8 mouse cellular contexts compared by ENCODE assay signal in the genomic region with DNA sequence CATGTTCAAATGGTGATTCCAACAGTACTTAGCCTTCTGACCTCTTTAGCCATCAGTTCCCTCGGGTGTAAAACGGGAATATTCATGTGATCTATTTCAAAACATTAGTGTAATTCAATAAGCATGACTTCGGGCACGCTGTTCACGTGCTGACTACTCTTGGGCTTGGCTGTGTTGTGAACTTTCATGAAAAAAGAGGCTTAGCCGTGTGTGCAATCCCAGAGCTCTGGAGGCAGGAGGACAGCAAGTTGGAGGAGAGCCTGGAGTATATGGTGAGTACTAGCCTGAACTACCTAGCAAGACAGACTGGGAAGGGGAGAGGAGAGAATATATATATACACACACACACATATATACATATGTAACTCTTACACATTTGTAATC. TPM values are rescaled to one million over a fixed set of nuclear protein-coding genes. Genes with fewer than 3 reads are reported as not detected.
DNase-seq lines count a peak whose midpoint lies in the region; ATAC-seq and TF ChIP-seq lines count a peak whose summit lies in the region.

No protein-coding gene starts in this region.

- peak overlapping the region; percentile 26 for H3K4me3 ChIP-seq in spleen, adult 2 months (ENCODE audit: extremely low read depth, insufficient read depth, insufficient read length)
- H3K4me3 ChIP-seq in erythroblast, embryonic 14.5 days (replicated peaks), result peak overlapping the region; percentile 79
- H3K4me3 ChIP-seq in liver, embryonic 12.5 days, result peak overlapping the region; percentile 98
- no peak overlapping the region for H3K4me3 ChIP-seq in small intestine, adult 2 months (ENCODE audit: low read depth, low read length)

- H3K27ac ChIP-seq in spleen, adult 2 months (ENCODE audit: insufficient read depth, low read length), result peak overlapping the region; percentile 87
- no peak overlapping the region for H3K27ac ChIP-seq in liver, embryonic 12.5 days
- peak overlapping the region; percentile 12; the same call in 1 of the 2 replicates for H3K27ac ChIP-seq in small intestine, adult 2 months (ENCODE audit: insufficient read depth, low read depth, low read length)

- no peak for DNase-seq in spleen, adult 2 months (ENCODE audit: low read depth in 1 of 2, low spot score in 2 of 2)
- no peak for DNase-seq in spleen, postnatal 36 days (ENCODE audit: low spot score in 2 of 2)
- no peak for DNase-seq in frontal cortex, adult 2 months (ENCODE audit: extremely low spot score in 1 of 2, low spot score in 1 of 2)
- DNase-seq in yolk sac, embryonic 10.5 days (ENCODE audit: low spot score), result no peak
- no peak for DNase-seq in left cerebral cortex, adult 11 months (ENCODE audit: low spot score)

- no peaks in the 10 kb centered on the region for H3K27me3 ChIP-seq in spleen, adult 2 months (ENCODE audit: control insufficient read depth, insufficient read depth, low read length)
- H3K27me3 ChIP-seq in erythroblast, embryonic 14.5 days (ENCODE audit: control insufficient read depth), result no peaks in the 10 kb centered on the region
- no peaks in the 10 kb centered on the region for H3K27me3 ChIP-seq in liver, embryonic 12.5 days (replicated peaks)
- no peaks in the 10 kb centered on the region for H3K27me3 ChIP-seq in small intestine, adult 2 months (ENCODE audit: control insufficient read depth, insufficient read depth, low read length)

- H3K9me3 ChIP-seq in erythroblast, embryonic 14.5 days (ENCODE audit: control insufficient read depth, low read length), result no peaks in the 10 kb centered on the region
- H3K9me3 ChIP-seq in liver, embryonic 12.5 days (replicated peaks), result no peaks in the 10 kb centered on the region

- WGBS in spleen, adult 2 months, result 1% methylated on average over 6 of the region's 6 CpGs
- WGBS in liver, embryonic 12.5 days (ENCODE audit: insufficient replicate concordance), result 24% methylated on average over 6 of the region's 6 CpGs
- whole genome bisulfite sequencing in small intestine, adult 2 months, result 27% methylated on average over 6 of the region's 6 CpGs

- TF ChIP-seq POLR2A in spleen, adult 2 months (IDR thresholded peaks at IDR 0.05; ENCODE audit: low read depth, low read length), result no peak
- no peak for TF ChIP-seq POLR2A in small intestine, adult 2 months (IDR thresholded peaks at IDR 0.05; ENCODE audit: low read depth, low read length)

- peak overlapping the region; percentile 28; the same call in 1 of the 2 replicates for H3K9ac ChIP-seq in liver, embryonic 12.5 days

- H3K4me1 ChIP-seq in spleen, adult 2 months (ENCODE audit: control insufficient read depth, insufficient read depth, insufficient read length), result peaks cover 15% of the 10 kb centered on the region; the same call in 1 of the 2 replicates
- H3K4me1 ChIP-seq in erythroblast, embryonic 14.5 days (ENCODE audit: control insufficient read depth), result peaks cover 46% of the 10 kb centered on the region
- H3K4me1 ChIP-seq in liver, embryonic 12.5 days, result peaks cover 46% of the 10 kb centered on the region
- no peaks in the 10 kb centered on the region; the same call in 1 of the 2 replicates for H3K4me1 ChIP-seq in small intestine, adult 2 months (ENCODE audit: control insufficient read depth, insufficient read depth, insufficient read length, low read length)

- TF ChIP-seq CTCF in spleen, adult 2 months (IDR thresholded peaks at IDR 0.05; ENCODE audit: extremely low read depth, insufficient read depth, insufficient read length, insufficient replicate concordance), result no peak
- no peak for TF ChIP-seq CTCF in small intestine, adult 2 months (IDR thresholded peaks at IDR 0.05; ENCODE audit: extremely low read depth, insufficient read length, insufficient replicate concordance, low read depth, low read length)

- H3K36me3 ChIP-seq in spleen, adult 2 months (ENCODE audit: control insufficient read depth, insufficient read depth, low read length), result peaks cover 17% of the 10 kb centered on the region
- peaks cover 41% of the 10 kb centered on the region for H3K36me3 ChIP-seq in erythroblast, embryonic 14.5 days (ENCODE audit: control insufficient read depth)
- H3K36me3 ChIP-seq in liver, embryonic 12.5 days, result peaks cover 39% of the 10 kb centered on the region
- peaks cover 20% of the 10 kb centered on the region for H3K36me3 ChIP-seq in small intestine, adult 2 months (ENCODE audit: control insufficient read depth, insufficient read depth, low read length)

- no peak for ATAC-seq in liver, embryonic 12.5 days

- H3K4me2 ChIP-seq in liver, embryonic 12.5 days, result peak overlapping the region; percentile 58

RNA-seq across cellular contexts. Expression of a gene that starts 0.4 kb away (rescaled TPM):
- 185 and 218 TPM in 2 replicates for polyA plus RNA-seq in spleen, adult 2 months (2012; rRNA removed)
- polyA plus RNA-seq in erythroblast, embryonic 14.5 days (2012), result 20.8 and 31.3 TPM in 2 replicates
- polyA plus RNA-seq in liver, embryonic 12.5 days (2016; fragmentation: Nextera tagmentation; extraction: Ambion mirVana), result 1,175 and 1,195 TPM in 2 replicates
- polyA plus RNA-seq in small intestine, adult 2 months (2012; rRNA removed), result 72.2 and 82.5 TPM in 2 replicates
- polyA plus RNA-seq in frontal cortex, adult 2 months (2012; rRNA removed), result 622 and 680 TPM in 2 replicates
